Mouse (Mus musculus) gastrocnemius, postnatal 36 days (tissue): ENCODE results near the gene Msh5. TPM values are rescaled to one million over a fixed set of nuclear protein-coding genes. Genes with fewer than 3 reads are reported as not detected.

Source experiments
- DNase-seq, 2 experiments: peaks; one replicate each; pipeline ENCODE4 v3.0.0; 2022
- intact Hi-C: fragments of 180-260 bp; cut with DNase I; formaldehyde crosslinking; loops from one replicate; pipeline ENCODE4 v1.15.1; 2025
- total RNA-seq, 2 experiments: library from RNA; stranded (reverse); gene quantifications; 2 replicates each; pipeline ENCODE4 v1.2.3; 2021

Msh5 gene
- total RNA-seq, 2 experiments from 2014 or later: 0.20 to 0.35 TPM

DNA sequence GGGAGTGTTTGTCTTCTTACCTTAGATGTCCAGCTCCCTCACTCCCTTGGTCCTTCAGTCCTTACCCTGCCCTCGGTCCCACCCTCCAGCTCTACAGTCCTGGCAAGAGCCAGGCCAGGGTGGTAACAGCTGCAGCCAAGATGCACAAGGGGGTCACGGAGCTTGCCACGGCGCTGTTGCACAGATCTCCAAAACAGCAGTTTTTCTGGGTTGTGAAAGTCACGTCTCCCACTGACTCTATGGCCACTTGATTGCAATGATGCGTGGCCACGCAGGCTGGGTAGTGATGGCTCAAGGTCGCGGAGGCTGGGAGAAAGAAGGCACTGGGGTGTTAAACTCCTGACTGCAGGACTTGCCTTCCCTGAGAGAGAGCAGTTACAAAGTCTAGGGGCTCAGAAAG is 24.9 kb upstream of the Msh5 start:
- DNase-seq: no peak
- intact Hi-C loops: loop anchor here (2.0 kb wide), 1 partner anchor 35 kb away; no protein-coding TSS in a partner anchor

DNA sequence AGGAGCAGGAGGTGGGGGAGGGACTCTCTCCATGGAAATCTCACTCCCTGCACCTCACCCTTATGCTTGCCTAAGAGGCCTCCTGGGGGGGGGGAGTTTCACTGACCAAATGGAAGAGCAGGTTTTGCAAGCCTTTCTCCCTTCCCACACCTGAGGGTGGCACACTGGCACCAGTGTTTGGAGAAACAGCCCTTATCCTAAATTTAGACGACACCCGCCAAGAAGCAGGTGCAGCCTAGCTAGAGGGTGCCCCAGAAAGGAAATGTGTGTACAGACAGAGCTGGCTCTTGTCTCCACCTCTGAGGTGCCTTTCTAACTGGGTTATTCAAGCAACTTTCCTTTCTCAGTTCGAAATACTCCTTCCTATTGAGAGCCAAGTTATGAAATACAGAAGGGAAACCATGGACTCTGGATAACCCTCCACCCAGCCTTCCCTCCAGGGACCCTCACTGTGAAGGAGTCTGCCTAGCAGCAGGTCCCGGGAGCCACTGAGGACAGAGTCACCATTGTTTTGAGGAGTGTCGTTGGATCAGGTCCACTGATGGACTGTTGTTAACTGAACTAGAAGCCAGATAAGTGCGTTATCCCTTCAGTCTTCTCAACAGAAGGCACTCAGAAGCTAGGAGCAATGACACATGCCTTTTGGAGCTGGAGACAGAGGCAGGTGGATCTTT is 24.1 kb upstream of the Msh5 start:
- intact Hi-C loops: loop anchor here (2.0 kb wide), 1 partner anchor 36 kb away; no protein-coding TSS in a partner anchor
- DNase-seq: no peak

DNA sequence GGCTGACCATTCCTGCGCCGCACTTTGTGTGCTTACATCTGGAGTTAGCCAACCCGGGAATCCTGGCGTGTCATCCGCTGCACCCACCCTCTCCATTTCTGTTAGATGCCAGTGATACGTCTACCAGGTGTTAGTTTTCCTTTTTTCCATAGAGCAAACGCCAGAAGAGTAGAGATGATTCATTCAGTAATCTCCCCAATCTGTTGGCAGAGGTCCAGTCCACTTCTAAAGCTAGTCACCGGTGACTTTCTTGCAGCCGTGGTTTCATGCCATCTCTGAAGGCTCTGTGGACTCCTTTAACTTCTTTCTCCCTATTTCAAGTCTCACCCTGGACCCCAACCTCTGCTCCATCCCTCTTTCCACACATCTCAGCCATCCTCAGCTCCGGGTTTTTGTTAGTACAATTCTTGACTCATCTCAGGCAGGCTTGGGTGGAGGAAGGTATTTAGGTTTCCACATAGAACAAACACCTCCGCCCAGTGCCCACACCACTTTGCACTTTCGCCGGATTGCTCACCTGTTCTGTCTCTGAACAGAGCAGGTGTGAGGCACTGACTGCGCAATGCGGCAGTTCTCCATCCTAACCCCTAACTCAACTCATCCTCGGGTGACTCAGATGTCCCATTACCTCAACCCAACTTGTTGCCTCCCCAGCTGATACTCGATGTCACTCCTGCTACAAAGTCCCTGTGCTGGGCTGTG is 21.8 kb upstream of the Msh5 start:
- no peak for DNase-seq
- intact Hi-C loops: no loop called here

DNA sequence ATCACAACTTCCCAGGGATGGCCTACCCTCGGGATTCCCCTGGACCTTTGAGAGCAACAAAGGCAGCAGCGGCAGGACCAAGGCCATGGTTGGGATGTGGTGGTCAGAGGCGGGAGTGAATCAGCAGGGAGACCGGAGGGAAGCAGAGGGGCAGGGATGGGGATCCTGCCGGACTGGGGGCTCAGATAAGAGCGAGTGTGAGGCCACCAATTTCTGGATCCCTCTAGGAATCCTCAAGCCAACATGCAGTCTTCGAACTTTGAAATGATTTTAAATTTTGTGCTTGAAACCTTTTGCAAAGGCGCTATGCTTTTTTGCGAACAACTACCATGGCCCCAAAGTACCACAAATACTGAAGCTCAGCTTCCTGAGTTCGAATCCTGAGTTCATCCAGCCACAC is 19.5 kb upstream of the Msh5 start, which contains the start of gene Mpig6b:
Gene Mpig6b (minus strand): TSS at position 101 of the 400 bp plus-strand sequence.
- intact Hi-C loops: no loop called here
- no peak for DNase-seq

DNA sequence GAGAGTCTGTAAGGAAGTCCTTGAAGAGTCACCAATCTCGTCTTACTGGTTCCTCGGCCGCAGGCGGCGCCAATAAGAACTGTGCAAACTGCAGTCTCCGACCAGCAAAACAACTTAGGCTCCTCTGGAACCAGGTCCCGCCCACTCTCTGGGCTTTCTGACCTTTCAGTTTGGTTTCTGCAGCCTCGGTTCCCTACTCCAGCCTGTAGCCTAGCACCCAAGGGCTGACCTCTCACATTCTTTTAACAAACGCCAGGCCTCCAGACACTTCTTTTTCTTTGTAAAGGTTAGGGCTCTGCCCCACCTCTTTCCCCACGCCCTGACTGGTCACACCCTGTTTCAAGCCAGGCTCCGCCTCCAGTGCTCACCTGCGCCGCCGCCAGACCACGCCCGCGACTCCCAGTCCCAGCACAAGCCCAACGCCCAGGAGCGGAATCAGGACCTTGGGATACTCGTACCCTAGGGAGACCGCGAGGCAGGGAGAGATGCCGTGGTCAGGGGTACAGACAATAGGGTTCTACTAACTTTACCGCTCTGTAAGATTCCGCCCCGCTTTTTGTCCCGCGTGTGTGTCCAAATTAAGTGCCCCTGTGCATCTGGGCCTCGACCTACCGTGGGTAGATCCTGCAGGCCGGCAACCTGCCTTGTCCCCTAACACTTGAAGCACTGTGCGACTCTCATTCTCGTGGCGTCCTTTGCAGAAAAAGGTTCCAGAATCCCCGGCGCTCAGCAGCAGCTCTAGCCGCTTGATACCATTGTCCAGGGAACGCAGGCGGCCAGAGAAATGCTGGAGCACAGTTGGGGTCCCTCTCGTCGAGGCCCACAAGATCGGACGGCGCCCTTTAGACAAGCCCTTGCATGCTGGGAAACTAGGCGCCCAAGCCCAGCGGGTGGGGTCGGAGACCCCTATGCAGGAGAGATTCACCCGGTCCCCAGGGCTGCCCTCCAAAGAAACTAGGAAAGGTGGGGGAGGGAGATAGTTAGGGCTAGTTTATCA is 18.7 kb upstream of the Msh5 start, which contains the start of gene Ly6g6c:
Gene Ly6g6c (plus strand): TSS at position 438 of the 997 bp plus-strand sequence.
- no peak for DNase-seq
- intact Hi-C loops: no loop called here

DNA sequence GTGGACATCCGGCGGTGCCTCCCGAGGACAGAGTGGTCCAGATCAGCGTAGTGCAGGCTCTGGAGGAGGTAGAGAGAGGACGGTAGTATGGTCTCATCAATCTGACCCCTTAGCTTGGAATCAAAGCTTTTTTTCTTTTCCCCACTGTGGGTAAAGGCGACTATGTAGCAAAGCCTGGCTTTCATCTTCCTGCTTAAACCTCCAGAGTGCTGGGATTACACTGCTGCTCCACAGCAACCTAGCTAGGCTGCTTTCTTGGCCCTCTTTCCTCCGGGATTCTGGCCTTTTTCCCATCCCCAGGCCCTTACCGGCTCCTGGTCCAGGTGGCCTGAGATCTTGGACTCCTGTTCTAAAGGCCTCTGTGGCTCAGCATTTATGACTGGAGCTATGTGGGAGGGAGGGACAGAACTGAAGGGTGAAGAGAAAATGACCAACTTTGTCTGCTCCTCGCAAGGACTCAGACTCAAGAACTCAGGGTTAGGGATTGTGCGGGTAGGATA is 17.9 kb upstream of the Msh5 start:
- no peak for DNase-seq
- intact Hi-C loops: no loop called here

DNA sequence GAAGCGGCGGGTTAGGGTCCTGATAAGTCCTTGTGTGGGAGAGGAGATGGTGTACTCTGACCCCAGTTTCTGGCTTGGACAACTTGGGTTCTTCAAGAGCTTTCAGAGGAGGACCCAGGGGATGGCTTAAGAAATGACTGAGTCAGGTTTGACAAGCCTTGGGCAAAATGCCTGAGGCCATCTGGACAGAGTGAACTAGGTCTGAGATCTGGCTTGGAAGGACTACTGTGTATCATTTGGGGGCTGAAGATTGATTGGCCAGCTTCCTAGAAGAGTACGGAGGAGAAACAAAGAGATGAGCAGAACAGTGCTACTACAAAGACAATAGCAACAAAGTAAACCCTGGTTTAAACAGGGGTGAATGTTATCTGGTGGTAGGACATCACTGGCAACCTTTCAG is 16.9 kb upstream of the Msh5 start:
- intact Hi-C loops: no loop called here
- no peak for DNase-seq

DNA sequence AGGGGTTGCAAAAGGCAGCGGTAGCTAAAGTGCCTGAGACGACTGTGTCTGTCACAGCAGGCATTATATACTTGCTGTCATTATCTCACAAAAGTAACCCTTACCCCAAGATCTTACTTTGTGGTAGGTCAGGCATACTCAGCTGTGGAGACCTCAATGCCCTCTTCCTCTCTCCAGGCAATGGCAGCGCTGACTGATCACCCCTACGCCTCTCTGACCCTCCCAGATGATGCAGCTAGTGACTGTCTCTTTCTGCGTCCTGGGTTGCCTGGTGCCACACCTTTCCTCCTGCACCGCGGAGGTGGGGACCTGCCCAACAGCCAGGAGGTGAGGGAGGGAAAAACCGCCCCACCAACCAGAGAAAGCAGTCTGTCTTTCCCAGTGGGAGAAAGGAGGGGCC is 14.8 kb upstream of the Msh5 start:
- intact Hi-C loops: no loop called here
- no peak for DNase-seq

DNA sequence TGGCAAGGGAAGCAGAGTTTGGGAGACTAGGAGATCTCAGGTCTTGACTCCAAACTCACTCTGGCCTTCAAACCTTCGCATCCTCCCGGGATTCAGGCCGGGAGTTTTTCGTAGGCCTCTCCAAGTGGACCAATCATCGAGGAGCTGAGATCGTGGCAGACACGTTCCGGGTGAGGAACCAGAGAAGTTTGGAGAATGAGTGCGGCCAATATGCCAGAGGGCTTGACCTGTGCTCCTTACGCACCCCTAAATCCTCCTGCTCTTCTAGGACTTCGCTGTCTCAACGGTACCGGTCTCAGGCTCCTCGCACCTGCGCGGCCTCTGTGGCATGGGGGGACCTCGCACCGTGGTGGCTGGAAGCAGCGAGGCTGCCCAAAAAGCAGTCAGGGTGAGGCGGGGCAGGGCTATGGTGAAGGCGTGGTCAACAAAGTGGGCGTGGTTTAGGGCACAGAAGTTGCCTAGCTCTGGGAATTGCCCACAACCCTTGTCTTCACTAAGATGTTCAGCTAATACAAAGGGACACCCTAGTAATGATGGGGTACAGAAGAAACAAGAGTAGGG is 14.3 kb upstream of the Msh5 start:
- DNase-seq: no peak

DNA sequence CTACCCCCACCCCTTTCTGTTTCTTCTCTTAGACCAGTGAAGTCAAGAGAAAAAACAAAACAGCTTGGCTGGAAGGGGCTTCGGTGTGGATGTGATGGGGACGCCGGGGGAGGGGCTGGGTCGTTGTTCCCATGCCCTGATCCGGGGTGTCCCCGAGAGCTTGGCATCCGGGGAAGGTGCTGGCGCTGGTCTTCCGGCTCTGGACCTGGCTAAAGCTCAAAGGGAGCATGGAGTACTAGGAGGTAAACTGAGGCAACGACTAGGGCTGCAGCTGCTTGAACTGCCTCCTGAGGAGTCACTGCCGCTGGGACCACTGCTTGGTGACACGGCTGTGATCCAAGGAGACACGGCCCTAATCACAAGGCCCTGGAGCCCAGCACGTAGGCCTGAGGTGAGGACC is 13.5 kb upstream of the Msh5 start:
- intact Hi-C loops: no loop called here

More for the DNA sequence above, 14.3 kb upstream of the Msh5 start:
- intact Hi-C loops: no loop called here

DNA sequence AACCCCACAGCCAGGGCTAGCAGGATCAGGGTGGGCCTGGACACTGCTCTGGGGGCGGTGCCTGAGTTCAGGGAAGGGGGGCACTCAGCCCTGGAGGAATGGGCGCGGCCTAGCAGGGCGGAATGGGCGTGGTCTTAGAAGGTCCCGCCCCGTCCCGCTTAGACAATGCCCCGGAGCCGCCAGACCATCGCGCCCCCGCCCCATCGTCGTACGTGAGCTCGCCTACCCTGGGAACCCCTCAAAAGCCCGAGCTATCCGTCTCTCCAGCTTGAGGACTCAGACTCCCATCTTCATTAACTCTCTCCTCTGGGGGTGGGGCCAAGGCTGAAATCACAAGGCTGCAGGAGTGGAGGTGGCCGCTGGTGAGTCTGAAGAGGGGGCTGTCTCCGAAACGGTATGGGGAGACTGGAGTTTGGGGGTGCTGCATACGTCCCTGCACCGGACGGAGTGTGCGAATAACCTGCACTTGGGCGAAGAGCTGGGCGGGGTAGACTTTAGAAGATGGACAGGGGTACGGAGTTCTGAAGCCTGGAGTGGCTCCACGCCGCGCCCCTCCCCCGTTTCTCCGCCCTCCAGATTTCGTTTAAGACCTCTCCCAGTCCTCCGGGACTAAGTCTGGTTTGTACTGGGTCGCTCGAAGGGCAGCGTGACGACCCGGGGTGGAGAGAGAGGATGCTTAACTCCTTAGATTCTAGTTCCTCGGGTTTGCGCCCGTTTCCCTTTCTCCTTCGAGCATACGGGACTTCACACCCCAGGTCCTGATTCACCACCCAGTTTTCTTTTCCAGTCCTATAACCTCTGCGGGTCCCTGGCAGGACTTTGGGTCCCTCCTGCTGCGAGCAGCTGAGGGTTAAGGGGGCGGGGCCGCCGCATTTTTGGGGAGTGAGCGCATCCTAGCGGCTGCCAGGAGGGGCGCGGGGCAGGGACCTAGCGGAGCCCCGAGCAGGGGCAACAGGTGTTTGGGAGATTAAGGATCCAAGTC is 12.7 kb upstream of the Msh5 start, which contains the start of gene Ddah2:
Gene Ddah2 (plus strand): TSS at position 125 of the 982 bp plus-strand sequence.
- peak; percentile 89 to 93 for DNase-seq
- intact Hi-C loops: loop anchor here (2.0 kb wide), 1 partner anchor 36 kb away; no protein-coding TSS in a partner anchor

More for the DNA sequence above, 13.5 kb upstream of the Msh5 start:
- DNase-seq: no peak

DNA sequence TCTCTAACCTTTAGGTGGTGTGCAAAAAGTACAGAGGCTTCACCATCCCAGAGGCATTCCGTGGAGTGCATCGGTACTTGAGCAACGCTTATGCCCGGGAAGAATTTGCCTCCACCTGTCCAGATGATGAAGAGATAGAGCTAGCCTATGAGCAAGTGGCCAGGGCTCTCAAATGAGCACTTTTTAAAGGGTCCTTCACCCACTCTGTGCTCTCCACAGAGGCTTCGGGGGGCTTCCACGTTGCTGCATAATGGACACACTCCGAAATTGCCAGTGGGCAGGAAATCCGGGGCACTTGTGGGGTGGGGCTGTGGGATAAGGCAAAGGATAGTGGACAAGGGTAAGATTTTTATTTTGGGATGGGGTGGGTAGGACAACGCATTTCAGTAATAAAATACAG is 11.8 kb upstream of the Msh5 start:
- intact Hi-C loops: loop anchor here (2.0 kb wide), 1 partner anchor 36 kb away; no protein-coding TSS in a partner anchor
- DNase-seq: no peak

DNA sequence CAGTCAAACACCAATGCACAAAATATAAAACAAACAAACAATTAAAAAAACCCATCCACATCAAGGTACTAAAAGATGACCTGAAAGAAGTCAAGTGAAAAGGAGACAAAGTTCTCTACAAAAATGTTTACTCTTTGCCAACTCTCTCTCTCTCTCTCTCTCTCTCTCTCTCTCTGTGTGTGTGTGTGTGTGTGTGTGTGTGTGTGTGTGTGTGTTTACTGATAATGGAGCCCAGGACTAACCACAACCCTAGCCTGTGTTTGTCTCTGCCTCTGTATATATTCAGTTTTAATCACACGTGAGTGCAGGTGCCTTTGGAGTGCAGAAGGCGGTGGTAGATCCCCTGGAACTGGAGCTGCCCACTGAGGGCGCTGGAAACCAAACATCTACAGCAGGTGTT is 10.5 kb upstream of the Msh5 start:
- DNase-seq: no peak
- intact Hi-C loops: no loop called here

DNA sequence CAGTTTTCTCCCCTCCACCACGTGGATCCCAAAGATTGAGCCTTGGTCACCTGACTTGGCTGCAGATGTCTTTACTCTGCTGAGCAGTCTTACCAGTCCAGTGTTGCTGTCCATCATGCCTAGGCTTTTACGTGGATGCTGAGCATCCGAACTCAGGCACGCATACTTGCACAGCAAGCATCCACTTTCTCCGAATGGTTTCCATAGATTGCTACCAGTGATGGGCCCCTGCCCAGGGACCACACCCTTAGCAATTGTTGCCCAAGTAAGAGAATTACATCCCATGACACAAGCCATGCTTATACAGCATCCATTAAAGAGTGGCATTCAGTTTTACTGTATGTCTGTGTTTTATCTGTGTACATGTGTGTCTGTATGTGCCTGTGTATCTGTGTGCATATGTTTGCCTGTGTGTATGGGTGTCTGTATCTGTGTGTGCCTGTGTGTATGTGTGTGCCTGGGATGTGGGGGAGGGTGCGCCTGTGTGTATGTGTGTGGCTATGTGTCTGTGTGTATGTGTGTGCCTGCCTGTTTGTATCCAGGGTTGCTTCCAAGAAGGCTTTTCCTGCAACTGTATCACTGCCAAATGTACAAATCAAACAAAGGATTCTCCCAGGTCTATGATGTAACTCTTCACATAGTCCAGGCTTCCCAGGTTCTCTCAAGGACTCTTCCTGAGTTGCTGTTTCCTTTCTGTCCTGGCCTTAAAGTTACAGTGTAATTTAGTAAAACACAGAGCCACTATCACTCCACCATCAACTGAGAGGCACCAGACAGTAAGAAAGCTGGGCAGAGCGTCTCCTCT is 9.3 kb upstream of the Msh5 start:
- no peak for DNase-seq
- intact Hi-C loops: no loop called here

DNA sequence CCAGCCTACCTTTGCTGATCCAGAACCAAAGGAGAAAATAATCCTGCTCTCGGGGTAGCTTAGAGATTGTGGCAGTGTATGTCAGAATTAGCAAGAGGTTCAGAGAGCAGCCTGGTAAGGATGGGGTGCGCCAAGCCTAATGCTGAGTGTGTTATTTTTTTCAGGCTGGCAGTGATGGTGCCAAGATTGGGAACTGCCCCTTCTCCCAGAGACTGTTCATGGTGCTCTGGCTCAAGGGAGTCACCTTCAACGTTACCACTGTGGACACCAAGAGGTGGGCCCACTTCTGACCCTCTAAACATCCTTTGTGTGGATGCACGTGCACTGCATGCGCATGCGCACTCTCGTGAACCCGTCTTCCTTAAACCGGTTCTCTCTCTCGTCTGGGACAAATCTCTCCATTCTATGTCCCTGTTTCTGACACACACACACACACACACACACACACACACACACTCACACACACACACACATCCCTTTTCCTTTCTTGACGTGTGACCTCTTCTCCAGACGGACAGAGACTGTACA is 5.8 kb upstream of the Msh5 start:
- no peak for DNase-seq
- intact Hi-C loops: no loop called here

DNA sequence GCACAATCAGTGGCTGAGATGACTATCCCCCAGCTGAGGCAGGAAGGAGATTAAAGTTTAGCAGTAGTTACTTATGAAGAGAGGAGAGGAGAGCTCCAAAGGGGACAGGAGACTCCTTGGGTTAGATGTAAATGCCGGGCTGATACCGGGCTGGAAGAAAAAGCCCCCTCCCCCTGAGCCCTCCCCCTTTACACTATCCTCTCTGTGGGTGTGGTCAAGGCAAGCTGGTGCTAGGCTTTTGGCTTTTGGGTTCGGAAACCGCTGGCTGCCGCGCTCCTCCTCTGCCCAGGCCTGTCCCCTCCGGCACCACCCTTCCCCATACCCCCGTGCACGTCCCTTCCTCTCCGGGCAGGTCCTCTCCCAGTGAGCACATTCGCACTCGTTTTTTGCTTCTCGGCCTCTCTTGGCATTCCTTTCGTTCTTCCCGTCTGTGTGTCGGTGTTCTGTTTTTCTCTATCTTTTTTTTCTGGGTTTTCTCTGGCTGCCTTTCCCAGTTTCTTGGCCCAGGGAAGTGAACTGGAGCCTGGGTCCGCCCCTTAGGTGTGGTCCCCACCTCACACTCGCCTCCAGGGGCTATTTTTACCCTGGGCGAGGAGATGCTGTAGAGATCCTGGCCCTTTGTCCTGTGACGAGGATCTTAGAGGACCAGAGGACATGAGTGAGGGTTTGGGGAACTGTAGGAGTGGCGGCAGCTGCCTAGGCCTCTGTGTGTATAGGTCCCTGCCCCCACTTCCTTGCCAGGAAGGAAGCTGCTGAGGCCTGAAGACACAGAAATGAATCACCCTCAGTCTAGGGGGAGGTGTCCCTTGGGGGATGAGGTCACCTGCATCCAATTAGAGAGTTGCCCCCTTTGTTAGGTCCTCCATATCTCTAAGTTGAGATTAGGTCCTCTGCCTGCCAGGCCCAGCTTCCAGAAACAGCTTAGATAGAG is 4.9 kb upstream of the Msh5 start:
- DNase-seq: peak; percentile 49 to 54
- intact Hi-C loops: no loop called here
